Mouse (Mus musculus) neural tube, embryonic 11.5 days (tissue): Measurements from ENCODE around the gene Dlx3. TPM values are rescaled to one million over a fixed set of nuclear protein-coding genes. Genes with fewer than 3 reads are reported as not detected.

Experiments used
- ATAC-seq: fragments of 200-750 bp; cut with Nextera tagmentation; 2 replicates; pipeline ENCODE4 v1.8.0; 2017; ENCODE audit warnings: moderate number of reproducible peaks, mild to moderate bottlenecking, moderate TSS enrichment, moderate library complexity; ENCODE audit not compliant: insufficient read depth, low FRiP score, low TSS enrichment
- DNase-seq: peaks from one replicate; pipeline ENCODE4 v3.0.0-alpha.2; 2015; ENCODE audit warnings: low spot score
- H3K27ac ChIP-seq: fragments of 300-500 bp; sonication (generic); 2 replicates; pipeline ENCODE4 v1.5.1; 2014; ENCODE audit warnings: low read depth, mild to moderate bottlenecking, low read length
- H3K27me3 ChIP-seq: fragments of 300-500 bp; sonication (generic); 2 replicates; pipeline ENCODE4 v1.6.1; 2014; ENCODE audit warnings: mild to moderate bottlenecking, low read length, mixed read lengths; ENCODE audit not compliant: control insufficient read depth, insufficient read depth
- H3K36me3 ChIP-seq: fragments of 300-500 bp; sonication (generic); 2 replicates; pipeline ENCODE4 v1.6.1; 2014; ENCODE audit warnings: mild to moderate bottlenecking, low read length, moderate library complexity, mixed read lengths; ENCODE audit not compliant: control insufficient read depth, insufficient read depth
- H3K4me1 ChIP-seq: fragments of 300-500 bp; sonication (generic); 2 replicates; pipeline ENCODE4 v1.6.1; 2014; ENCODE audit warnings: low read length, mixed read lengths; ENCODE audit not compliant: control insufficient read depth, insufficient read depth
- H3K4me2 ChIP-seq: fragments of 300-500 bp; sonication (generic); 2 replicates; pipeline ENCODE4 v1.6.1; 2014; ENCODE audit warnings: low read depth, mild to moderate bottlenecking, moderate library complexity
- H3K4me3 ChIP-seq: fragments of 300-500 bp; sonication (generic); 2 replicates; pipeline ENCODE4 v1.5.1; 2014; ENCODE audit warnings: low read depth, low read length
- H3K9ac ChIP-seq: fragments of 300-500 bp; sonication (generic); 2 replicates; pipeline ENCODE4 v1.6.1; 2014; ENCODE audit warnings: mild to moderate bottlenecking, low read length
- H3K9me3 ChIP-seq: fragments of 300-500 bp; sonication (generic); 2 replicates; pipeline ENCODE4 v1.6.1; 2016; ENCODE audit warnings: low read length; ENCODE audit not compliant: control insufficient read depth
- WGBS: fragments of 180-500 bp; shearing (Covaris S2); extraction: QIAGEN DNeasy Blood & Tissue Kit; methylation state at CpG from one replicate; pipeline ENCODE4 v1.1.7; 2014; 5-methylcytosine and 5-hydroxymethylcytosine counted together
- polyA plus RNA-seq: library from polyadenylated mRNA; unstranded; fragments of >200 nt; fragmentation: Nextera tagmentation; extraction: Ambion mirVana; gene quantifications from 2 replicates; pipeline ENCODE4 v1.2.1, GENCODE M21; 2014

Dlx3 gene
- polyA plus RNA-seq, 1 experiment from 2014 or later: 2.2 TPM

DNA sequence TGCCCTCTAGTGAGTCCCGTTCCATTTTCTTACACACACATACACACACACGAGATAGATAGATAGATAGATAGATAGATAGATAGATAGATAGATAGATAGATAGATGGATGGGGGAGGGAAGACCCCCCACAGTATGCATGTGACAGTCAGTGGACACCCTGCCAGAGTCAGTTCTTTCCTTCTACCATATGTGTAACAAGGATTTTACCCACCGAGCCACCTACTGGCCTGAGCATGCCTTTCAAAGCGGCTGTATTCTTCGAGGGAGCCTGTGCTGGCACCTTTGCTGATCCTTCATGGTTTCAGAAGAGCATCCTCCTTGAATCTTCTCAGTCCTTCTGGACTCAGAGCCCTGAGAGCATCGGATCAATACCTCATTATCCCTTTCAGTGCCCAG lies 22.0 kb upstream of the Dlx3 start:
- H3K36me3 ChIP-seq: no peaks in the 10 kb centered on the region
- H3K9me3 ChIP-seq: no peaks in the 10 kb centered on the region
- DNase-seq (no peak), ATAC-seq (no peak)
- H3K4me1 ChIP-seq: no peaks in the 10 kb centered on the region
- no peak overlapping the region for H3K9ac ChIP-seq
- H3K27ac ChIP-seq: no peak overlapping the region
- H3K4me3 ChIP-seq: no peak overlapping the region
- H3K4me2 ChIP-seq: no peak overlapping the region
- no peaks in the 10 kb centered on the region for H3K27me3 ChIP-seq
- WGBS: 58% methylated on average over 6 of the region's 6 CpGs

- no peak for DNase-seq
- Histone ChIP-seq H3K4me2 (no peak overlapping the region), H3K27ac (no peak overlapping the region), H3K9ac (no peak overlapping the region), H3K4me3 (no peak overlapping the region), H3K36me3 (no peaks in the 10 kb centered on the region), H3K9me3 (no peaks in the 10 kb centered on the region), H3K4me1 (no peaks in the 10 kb centered on the region), H3K27me3 (no peaks in the 10 kb centered on the region)
- 79% methylated on average over 5 of the region's 5 CpGs for WGBS
- no peak for ATAC-seq
Observed at GRCm38 (mm10) chr11:95098346-95099095, 21.4 kb upstream of the Dlx3 start.

GRCm38 (mm10) chr11:95100393-95100792 lies 19.5 kb upstream of the Dlx3 start:
- Histone ChIP-seq H3K4me2 (no peak overlapping the region), H3K27ac (no peak overlapping the region), H3K4me3 (no peak overlapping the region), H3K27me3 (no peaks in the 10 kb centered on the region), H3K9me3 (no peaks in the 10 kb centered on the region), H3K4me1 (no peaks in the 10 kb centered on the region), H3K36me3 (no peaks in the 10 kb centered on the region), H3K9ac (no peak overlapping the region)
- WGBS: 36% methylated on average over 3 of the region's 3 CpGs
- ATAC-seq (no peak), DNase-seq (no peak)

DNA sequence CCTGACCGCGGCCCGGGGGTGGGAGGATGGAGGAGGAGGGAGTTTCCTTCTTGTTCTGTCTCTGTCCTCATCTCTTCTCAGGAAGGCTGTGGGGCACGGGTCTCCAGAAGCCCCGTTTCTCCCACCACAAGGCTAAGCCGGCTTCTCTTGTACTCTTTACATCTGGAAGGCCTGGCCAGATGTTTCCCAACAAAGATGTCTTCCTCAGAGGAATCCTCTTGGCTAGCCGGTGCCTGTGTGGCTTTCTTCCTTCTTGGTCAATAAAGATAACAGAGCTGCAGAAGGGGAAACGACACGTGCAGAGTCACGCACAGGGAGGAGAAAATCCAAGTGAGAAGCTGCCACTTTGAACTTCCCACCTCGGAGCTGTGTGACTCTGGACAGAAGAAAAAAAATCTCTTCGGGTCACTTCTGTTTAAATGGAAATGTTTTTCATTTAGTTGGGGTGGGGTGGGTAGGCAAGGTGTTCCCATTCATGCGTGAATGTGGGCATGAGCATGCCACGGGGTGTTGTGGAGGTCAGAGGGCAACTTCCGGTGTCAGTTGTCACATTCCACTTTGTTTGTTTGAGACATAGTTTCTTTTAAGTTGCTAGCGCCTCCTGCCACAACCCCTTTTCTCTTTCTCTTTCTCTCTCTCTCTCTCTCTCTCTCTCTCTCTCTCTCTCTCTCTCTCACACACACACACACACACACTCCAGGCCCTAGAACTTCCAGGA lies 18.7 kb upstream of the Dlx3 start:
- Histone ChIP-seq H3K36me3 (no peaks in the 10 kb centered on the region), H3K4me1 (no peaks in the 10 kb centered on the region), H3K9ac (no peak overlapping the region), H3K9me3 (no peaks in the 10 kb centered on the region), H3K27me3 (no peaks in the 10 kb centered on the region), H3K27ac (no peak overlapping the region), H3K4me3 (no peak overlapping the region), H3K4me2 (no peak overlapping the region)
- DNase-seq (no peak), ATAC-seq (no peak)
- 25% methylated on average over 16 of the region's 16 CpGs for WGBS

- Histone ChIP-seq H3K36me3 (no peaks in the 10 kb centered on the region), H3K27ac (no peak overlapping the region), H3K4me2 (no peak overlapping the region), H3K27me3 (no peaks in the 10 kb centered on the region), H3K9ac (no peak overlapping the region), H3K4me1 (no peaks in the 10 kb centered on the region), H3K4me3 (no peak overlapping the region), H3K9me3 (no peaks in the 10 kb centered on the region)
- no peak for DNase-seq
- no peak for ATAC-seq
- 94% methylated on average over 19 of the region's 19 CpGs for WGBS
Observed at GRCm38 (mm10) chr11:95102161-95102904, 17.6 kb upstream of the Dlx3 start.

DNA sequence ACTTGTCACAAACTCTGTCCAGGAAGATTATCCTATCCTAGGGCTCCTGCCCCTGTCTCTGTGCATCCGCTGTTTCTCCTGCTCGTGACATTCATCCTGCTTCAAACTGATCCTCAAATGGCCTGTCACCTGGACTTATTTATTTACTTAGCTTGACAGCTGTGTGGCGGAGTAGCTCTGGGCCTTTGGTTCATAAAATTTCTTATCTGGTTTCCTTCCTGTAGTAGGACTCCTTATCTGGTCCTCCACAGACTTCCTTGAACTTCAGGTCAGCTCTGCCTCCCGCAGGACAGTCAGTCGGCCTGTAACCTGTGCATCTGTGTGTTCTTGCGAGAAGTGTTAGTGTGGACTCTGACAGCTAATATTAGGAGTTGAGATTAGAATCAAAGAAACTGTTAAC lies 15.7 kb upstream of the Dlx3 start:
- Histone ChIP-seq H3K9ac (no peak overlapping the region), H3K4me3 (no peak overlapping the region), H3K27me3 (no peaks in the 10 kb centered on the region), H3K9me3 (no peaks in the 10 kb centered on the region), H3K27ac (no peak overlapping the region), H3K4me2 (no peak overlapping the region), H3K4me1 (no peaks in the 10 kb centered on the region), H3K36me3 (no peaks in the 10 kb centered on the region)
- 77% methylated on average over 6 of the region's 6 CpGs for WGBS
- no peak for ATAC-seq
- DNase-seq: no peak

- H3K27ac ChIP-seq: no peak overlapping the region
- ATAC-seq: no peak
- H3K4me2 ChIP-seq: peak overlapping the region; percentile 31
- H3K9me3 ChIP-seq: no peaks in the 10 kb centered on the region
- H3K27me3 ChIP-seq: no peaks in the 10 kb centered on the region
- peak; percentile 16 for DNase-seq
- no peak overlapping the region for H3K9ac ChIP-seq
- WGBS: 4% methylated on average over 24 of the region's 25 CpGs
- H3K4me1 ChIP-seq: no peaks in the 10 kb centered on the region
- H3K36me3 ChIP-seq: no peaks in the 10 kb centered on the region
- peak overlapping the region; percentile 1; the same call in 1 of the 2 replicates for H3K4me3 ChIP-seq
Observed at GRCm38 (mm10) chr11:95105274-95105874, 14.5 kb upstream of the Dlx3 start.

DNA sequence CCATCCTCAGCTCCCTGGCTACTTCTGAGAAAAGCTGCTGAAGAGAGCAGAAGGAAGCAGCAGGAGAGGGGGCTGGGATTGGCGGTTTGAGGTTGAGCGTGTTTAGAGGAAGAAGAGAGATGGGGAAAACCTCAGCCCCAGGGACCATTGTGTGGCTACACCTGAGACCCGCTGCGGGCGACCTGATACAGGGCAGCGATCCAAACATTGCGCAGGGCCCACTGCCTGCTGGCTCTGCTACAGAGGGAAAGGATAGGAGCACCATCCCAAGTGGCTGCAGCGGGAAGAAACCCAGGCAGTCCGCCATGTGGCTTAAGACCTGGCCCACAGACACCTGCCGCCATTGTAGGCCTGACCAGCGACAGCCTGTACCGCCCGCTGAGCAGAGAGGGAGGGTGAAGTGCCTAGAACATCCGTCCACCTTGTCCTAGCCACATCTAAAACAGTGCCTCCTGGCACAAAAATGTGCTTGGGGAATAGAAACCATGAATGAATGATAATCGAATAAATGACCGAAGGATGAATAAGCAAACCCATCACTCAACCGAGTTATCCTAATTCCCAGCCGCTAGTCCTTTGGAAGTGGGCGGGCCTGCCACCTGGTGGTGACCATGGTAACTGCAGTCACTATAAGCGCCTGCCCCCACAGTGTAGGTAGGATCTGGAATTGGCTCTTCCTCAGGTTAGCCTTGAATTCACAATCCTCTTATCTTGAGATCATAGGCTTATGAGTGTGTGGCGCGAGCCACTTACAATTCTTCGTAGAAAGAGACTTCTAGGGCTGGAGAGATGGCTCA lies 13.3 kb upstream of the Dlx3 start:
- no peaks in the 10 kb centered on the region for H3K27me3 ChIP-seq
- no peak overlapping the region for H3K27ac ChIP-seq
- ATAC-seq (no peak), DNase-seq (peak; percentile 82)
- H3K4me3 ChIP-seq: no peak overlapping the region
- no peaks in the 10 kb centered on the region for H3K9me3 ChIP-seq
- H3K9ac ChIP-seq: no peak overlapping the region
- no peak overlapping the region for H3K4me2 ChIP-seq
- H3K36me3 ChIP-seq: no peaks in the 10 kb centered on the region
- 37% methylated on average over 23 of the region's 23 CpGs for WGBS
- H3K4me1 ChIP-seq: no peaks in the 10 kb centered on the region
